Mouse (Mus musculus) megakaryocyte, adult 5-6 weeks (primary cell): Measurements from ENCODE around the gene Gm5105. TPM values are rescaled to one million over a fixed set of nuclear protein-coding genes. Genes with fewer than 3 reads are reported as not detected.

Experiments used
- ATAC-seq: 2 replicates; pipeline ENCODE4 v1.8.0; 2016; ENCODE audit warnings: mild to moderate bottlenecking, inconsistent platforms; ENCODE audit not compliant: poor library complexity, severe bottlenecking
- total RNA-seq, 2 experiments: library from RNA; stranded (forward) in 1 of 2; stranded (reverse) in 1 of 2; fragments of 153-499, 151-499 nt in 1 of 2; fragments of 221-1000, 200-1000 nt in 1 of 2; gene quantifications; 2 replicates each; pipeline versions ENCODE4 v1.2.3 to v1.2.4; 2015 to 2017

Gene Gm5105
- total RNA-seq, 2 experiments from 2014 or later = not detected

- ATAC-seq = no peak
Measured at GRCm38 (mm10) chr3:138069756-138070511, 2.7 kb upstream of the Gm5105 start.

DNA sequence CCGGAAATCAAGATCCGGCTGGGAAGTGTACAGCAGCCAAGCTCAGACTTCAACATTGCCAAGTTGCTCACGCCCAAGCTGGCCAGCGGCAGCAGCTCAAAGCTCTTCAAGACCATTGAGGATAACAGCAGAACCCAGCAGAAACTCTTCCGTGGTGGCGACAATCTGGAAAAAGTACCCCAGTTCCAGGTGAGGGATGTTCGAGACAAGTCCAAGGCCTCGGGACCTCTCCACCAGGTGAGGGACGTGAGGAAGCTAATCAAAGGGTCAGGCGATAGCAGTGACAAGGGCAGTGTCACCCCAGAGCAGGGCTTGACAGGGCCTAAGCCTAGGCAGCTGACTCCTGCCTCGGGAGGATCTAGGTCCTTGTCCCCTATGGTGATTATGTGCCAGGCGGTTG is 915 bp upstream of the Gm5105 start:
- no peak for ATAC-seq

GRCm38 (mm10) chr3:138066348-138066856 is 786 bp downstream of the Gm5105 start:
- ATAC-seq = no peak

DNA sequence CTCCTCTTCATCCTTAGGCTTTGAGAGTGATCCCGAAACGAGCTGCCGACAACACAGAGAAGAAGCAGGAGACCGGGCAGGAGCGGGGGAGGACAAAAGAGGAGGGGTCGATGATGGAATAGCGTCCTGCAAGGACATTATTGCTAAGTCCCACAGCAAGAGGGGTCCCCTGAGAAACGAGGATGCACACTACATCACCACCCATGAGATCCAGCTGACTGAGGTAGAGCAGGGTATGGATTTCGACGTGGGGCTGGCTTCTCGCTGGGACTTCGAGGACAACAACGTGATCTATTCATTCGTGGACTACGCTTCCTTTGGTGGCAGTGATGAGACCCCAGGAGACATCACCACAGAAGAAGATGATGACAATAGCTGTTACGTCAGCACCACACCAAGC is 1.3 kb downstream of the Gm5105 start:
- no peak for ATAC-seq

DNA sequence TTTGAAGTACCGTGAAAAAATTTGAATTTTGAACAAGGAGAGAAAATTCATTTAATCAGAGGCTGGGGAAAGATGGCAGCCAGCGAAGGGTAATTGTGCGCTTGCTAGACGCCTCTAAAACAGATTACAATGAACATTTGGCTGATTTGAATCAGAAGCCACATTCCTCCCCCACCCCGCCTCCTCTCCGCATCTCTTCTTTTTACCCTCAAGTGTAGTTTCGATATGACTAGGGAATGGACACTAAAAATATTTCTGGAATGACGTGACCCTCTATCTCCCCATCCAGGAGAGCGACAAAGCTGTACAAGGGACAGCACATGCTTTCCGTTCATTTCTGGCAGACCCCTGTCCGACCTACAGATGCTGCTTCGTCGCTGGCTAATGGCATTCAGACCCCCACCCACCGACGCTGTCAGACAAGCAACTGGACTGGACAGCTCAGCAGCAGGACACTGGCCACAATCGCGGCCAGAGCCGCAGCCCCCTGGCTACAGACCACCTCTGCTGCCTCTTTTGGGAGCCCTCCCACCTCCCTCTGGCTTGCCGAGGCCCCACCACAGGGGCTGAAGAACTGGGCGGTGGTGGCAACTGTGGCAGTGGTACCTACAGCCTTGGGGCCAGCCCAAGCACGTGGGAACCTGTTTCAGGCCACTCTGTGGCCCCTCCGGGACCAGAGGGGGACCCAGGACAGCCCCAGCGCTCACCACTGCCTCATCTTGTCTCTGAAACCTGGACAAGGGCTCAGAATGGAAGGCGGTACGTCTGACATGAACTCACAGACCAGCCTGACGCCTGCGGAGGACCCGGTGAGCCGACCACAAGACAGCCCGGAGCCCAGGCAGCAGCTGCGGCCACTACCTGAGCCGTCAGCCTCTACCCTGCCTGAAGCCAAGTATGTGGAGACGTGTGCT is 2.2 kb downstream of the Gm5105 start, which contains the start of gene 1110002E22Rik:
TSS of gene 1110002E22Rik (plus strand) at position 321 of the 914 bp plus-strand sequence.
- no peak for ATAC-seq

- ATAC-seq = no peak
Measured at GRCm38 (mm10) chr3:138063731-138064329, 3.4 kb downstream of the Gm5105 start.

GRCm38 (mm10) chr3:138062673-138063072 is 4.5 kb downstream of the Gm5105 start:
- no peak for ATAC-seq

- ATAC-seq = peak; percentile 41
Measured at GRCm38 (mm10) chr3:138061205-138061911, 5.8 kb downstream of the Gm5105 start.

- ATAC-seq = 0 out of 2 replicates have a peak, but pooled peaks have one; percentile 22
Measured at GRCm38 (mm10) chr3:138060429-138060828, 6.8 kb downstream of the Gm5105 start.

GRCm38 (mm10) chr3:138058226-138058625 is 9.0 kb downstream of the Gm5105 start:
- no peak for ATAC-seq

GRCm38 (mm10) chr3:138056976-138057375 is 10.2 kb downstream of the Gm5105 start:
- no peak for ATAC-seq

DNA sequence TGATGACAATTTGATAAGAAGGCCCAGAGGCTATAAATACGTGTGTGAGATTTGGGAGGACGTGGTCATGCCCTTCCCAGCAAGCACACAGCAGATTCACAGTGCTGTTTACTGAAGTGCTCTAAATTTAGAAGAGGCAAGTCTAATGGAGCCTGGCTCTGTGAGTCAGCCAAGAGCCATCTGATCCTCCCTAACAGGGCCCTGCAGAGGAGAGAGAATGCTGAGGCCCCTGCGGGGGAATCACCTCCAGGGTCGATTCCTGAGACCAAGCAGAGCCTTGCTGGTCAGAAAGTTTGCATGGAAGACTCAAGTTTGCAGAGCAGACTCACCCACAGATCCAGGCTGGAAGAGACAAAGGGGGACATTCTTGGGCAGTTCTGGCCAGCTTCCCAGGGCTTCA is 13.2 kb downstream of the Gm5105 start:
- ATAC-seq = no peak

GRCm38 (mm10) chr3:138051431-138051830 is 15.8 kb downstream of the Gm5105 start:
- ATAC-seq = no peak

DNA sequence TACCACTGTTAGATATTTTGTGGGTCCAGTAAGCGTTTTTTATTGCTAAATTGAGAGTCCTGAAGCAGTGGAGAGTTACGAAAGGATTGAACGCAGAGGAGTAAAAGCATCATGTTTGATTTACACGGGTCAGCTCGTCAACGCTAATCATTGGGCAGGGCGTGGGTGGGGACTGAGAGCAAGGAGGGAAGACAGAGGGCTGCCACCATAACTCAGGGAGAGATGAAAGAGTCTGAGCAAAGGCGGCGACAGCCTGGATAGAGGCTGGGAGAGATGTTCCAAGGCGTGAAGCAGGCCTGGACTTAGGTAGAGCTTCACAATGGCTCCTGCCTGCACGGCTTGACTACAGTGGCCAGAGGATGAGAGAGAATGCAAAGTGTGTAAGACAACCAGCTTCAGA is 16.4 kb downstream of the Gm5105 start:
- no peak for ATAC-seq

DNA sequence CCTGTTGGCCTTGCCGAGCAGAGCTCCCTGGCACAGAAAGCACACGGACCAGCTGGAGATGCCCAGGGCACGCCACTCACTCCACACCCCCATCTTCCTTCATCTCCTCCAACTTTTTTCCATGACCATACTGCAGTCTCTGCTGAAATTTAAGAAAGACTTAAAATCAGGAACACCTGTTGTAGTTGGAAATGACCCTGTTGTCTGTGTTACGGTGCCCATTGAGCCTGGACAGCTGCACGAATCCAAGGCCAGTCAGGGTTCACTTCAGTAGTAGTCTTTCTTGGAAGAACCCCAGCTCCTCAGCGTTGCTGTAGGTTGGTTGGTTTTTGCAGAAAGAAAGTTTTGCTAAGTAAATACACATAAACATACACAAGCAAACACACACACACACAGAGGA is 17.6 kb downstream of the Gm5105 start:
- ATAC-seq = no peak

- ATAC-seq = no peak
Measured at GRCm38 (mm10) chr3:138043316-138043715, 23.9 kb downstream of the Gm5105 start.

DNA sequence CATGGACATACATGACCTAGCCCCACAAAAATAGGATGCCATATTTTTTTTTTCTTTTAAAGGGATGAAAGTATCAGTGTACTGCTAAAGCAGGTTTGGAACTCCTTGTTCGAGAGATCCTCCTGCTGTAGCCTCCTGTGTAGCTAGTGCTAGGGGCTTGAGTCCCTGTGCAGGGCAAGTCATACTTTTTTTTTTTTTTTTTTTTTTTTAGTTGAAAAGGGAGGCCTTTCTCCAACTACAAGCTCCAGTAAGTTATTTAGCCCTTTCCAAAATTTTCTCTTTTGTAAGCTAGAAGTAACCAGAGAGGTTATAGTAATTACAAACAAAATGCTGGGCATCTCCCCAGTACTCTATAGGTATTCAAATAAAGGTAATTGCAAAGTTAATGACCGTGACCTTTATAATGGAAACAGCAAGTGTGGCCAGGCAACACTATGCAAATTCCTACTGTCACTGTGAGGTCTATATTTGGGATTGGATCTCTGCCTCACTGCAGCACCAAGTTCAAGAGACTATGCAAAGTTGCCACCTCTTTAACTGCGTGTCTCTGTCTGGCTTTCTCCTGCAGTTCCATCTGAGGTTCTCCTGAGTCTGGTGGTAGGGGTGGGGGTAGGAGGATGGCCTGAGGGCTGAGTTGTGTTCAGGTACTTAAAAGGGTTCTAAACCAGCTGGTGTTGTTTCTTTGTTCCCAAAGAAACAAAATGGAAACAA is 25.4 kb downstream of the Gm5105 start:
- ATAC-seq = no peak

DNA sequence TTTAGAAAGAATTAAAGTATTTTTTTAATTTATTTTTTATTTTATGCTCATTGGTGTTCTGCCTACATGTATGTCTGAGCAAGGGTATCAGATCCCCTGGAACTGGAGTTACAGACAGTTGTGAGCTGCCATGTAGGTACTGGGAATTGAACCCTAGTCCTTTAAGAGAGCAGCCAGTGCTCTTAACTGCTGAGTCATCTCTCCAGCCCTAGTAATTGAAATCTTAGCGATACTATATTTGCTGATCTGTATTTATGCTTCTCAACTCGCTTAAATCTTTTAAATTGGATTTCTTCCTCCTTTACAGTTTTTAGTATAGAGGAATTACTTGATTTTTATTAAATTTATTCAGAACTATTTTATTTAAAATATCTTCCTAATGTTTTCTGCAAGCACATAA is 26.2 kb downstream of the Gm5105 start:
- ATAC-seq = no peak

GRCm38 (mm10) chr3:138033986-138034385 is 33.2 kb downstream of the Gm5105 start:
- no peak for ATAC-seq

- ATAC-seq = no peak
Measured at GRCm38 (mm10) chr3:138030563-138030962, 36.6 kb downstream of the Gm5105 start.
